Mouse (Mus musculus) thymus, adult 2 months (tissue): ENCODE measurements around the gene Prg2. TPM values are rescaled to one million over a fixed set of nuclear protein-coding genes. Genes with fewer than 3 reads are reported as not detected.

ENCODE experiments used
- DNase-seq: peaks from one replicate; pipeline ENCODE4 v3.0.0; 2021
- H3K27ac ChIP-seq: fragments of 200-500 bp; 2 replicates; pipeline ENCODE4 v1.5.1; 2012; ENCODE audit warnings: low read length, control low read depth; ENCODE audit not compliant: control insufficient read depth, insufficient read depth
- H3K27me3 ChIP-seq: fragments of 200-500 bp; 2 replicates; pipeline ENCODE4 v1.6.1; 2012; ENCODE audit warnings: mild to moderate bottlenecking, low read length, moderate library complexity, mixed read lengths; ENCODE audit not compliant: control insufficient read depth, insufficient read depth
- H3K36me3 ChIP-seq: fragments of 200-500 bp; 2 replicates; pipeline ENCODE4 v1.6.1; 2012; ENCODE audit warnings: mild to moderate bottlenecking, low read length, moderate library complexity; ENCODE audit not compliant: control insufficient read depth, insufficient read depth
- H3K4me1 ChIP-seq: fragments of 200-500 bp; replicated peaks from 2 replicates; pipeline ENCODE4 v1.6.1; 2012; ENCODE audit warnings: low read length; ENCODE audit not compliant: control insufficient read depth, insufficient read depth
- H3K4me3 ChIP-seq: fragments of 200-500 bp; 2 replicates; pipeline ENCODE4 v1.5.1; 2012; ENCODE audit warnings: mild to moderate bottlenecking, low read length, control low read depth, moderate library complexity; ENCODE audit not compliant: control insufficient read depth, insufficient read depth
- CTCF ChIP-seq: fragments of 200-500 bp; IDR thresholded peaks from 2 replicates; pipeline ENCODE4 v1.5.1; 2012; ENCODE audit warnings: mild to moderate bottlenecking, control low read depth, low read length, moderate library complexity, borderline replicate concordance; ENCODE audit not compliant: control insufficient read depth, poor library complexity, insufficient read depth; ENCODE audit errors: extremely low read depth
- POLR2A ChIP-seq: fragments of 200-500 bp; IDR thresholded peaks from 2 replicates; pipeline ENCODE4 v1.6.1; 2012; ENCODE audit warnings: mild to moderate bottlenecking, low read length, control low read depth, moderate library complexity; ENCODE audit not compliant: control insufficient read depth, poor library complexity, insufficient read depth; ENCODE audit errors: extremely low read depth
- WGBS: fragments of 180-500 bp; shearing (Covaris S2); methylation state at CpG from one replicate; pipeline ENCODE4 v1.1.7; 2018; 5-methylcytosine and 5-hydroxymethylcytosine counted together
- polyA plus RNA-seq: library from polyadenylated mRNA; depleted of rRNA; stranded (reverse); fragments of >200 nt; gene quantifications from 2 replicates; pipeline ENCODE4 v1.2.3, GENCODE M21; 2012

The Prg2 gene
- polyA plus RNA-seq, 1 experiment: 5.5 TPM

GRCm38 (mm10) chr2:85004341-85004740 lies 24.1 kb downstream of the Prg2 start:
- no peak overlapping the region for H3K4me3 ChIP-seq
- WGBS: 94% methylated on average over 4 of the region's 4 CpGs
- H3K4me1 ChIP-seq: no peaks in the 10 kb centered on the region
- H3K36me3 ChIP-seq: no peaks in the 10 kb centered on the region
- TF ChIP-seq POLR2A (no peak), CTCF (no peak)
- no peak overlapping the region for H3K27ac ChIP-seq
- no peak for DNase-seq
- no peaks in the 10 kb centered on the region for H3K27me3 ChIP-seq

GRCm38 (mm10) chr2:85006600-85006999 lies 26.3 kb downstream of the Prg2 start:
- Histone ChIP-seq H3K4me3 (no peak overlapping the region), H3K4me1 (no peaks in the 10 kb centered on the region), H3K36me3 (no peaks in the 10 kb centered on the region), H3K27me3 (no peaks in the 10 kb centered on the region), H3K27ac (no peak overlapping the region)
- WGBS: 97% methylated on average over 7 of the region's 7 CpGs
- TF ChIP-seq CTCF (no peak), POLR2A (no peak)
- no peak for DNase-seq

GRCm38 (mm10) chr2:85007729-85008128 lies 27.5 kb downstream of the Prg2 start:
- no peak overlapping the region for H3K4me3 ChIP-seq
- no peak for TF ChIP-seq CTCF
- no peaks in the 10 kb centered on the region for H3K27me3 ChIP-seq
- H3K4me1 ChIP-seq: no peaks in the 10 kb centered on the region
- 28% methylated on average over 4 of the region's 4 CpGs for WGBS
- H3K27ac ChIP-seq: no peak overlapping the region
- peak; percentile 25 for DNase-seq
- H3K36me3 ChIP-seq: no peaks in the 10 kb centered on the region

GRCm38 (mm10) chr2:85009212-85009611 lies 29.0 kb downstream of the Prg2 start:
- Histone ChIP-seq H3K4me1 (no peaks in the 10 kb centered on the region), H3K36me3 (no peaks in the 10 kb centered on the region), H3K4me3 (no peak overlapping the region), H3K27me3 (no peaks in the 10 kb centered on the region), H3K27ac (no peak overlapping the region)
- WGBS: 96% methylated on average over 2 of the region's 2 CpGs
- DNase-seq: no peak
- TF ChIP-seq CTCF: no peak

GRCm38 (mm10) chr2:85011906-85012604 lies 31.8 kb downstream of the Prg2 start:
- WGBS: 94% methylated on average over 9 of the region's 9 CpGs
- no peak overlapping the region for H3K27ac ChIP-seq

GRCm38 (mm10) chr2:85012679-85013078 lies 32.4 kb downstream of the Prg2 start:
- 66% methylated on average over 14 of the region's 14 CpGs for WGBS
- H3K4me1 ChIP-seq: no peaks in the 10 kb centered on the region
- DNase-seq: no peak
- no peak overlapping the region for H3K4me3 ChIP-seq
- no peaks in the 10 kb centered on the region for H3K36me3 ChIP-seq
- no peaks in the 10 kb centered on the region for H3K27me3 ChIP-seq
- H3K27ac ChIP-seq: no peak overlapping the region
- no peak for TF ChIP-seq CTCF
- TF ChIP-seq POLR2A: no peak

More at GRCm38 (mm10) chr2:85011906-85012604, 31.8 kb downstream of the Prg2 start:
- no peak for DNase-seq
- Histone ChIP-seq H3K36me3 (no peaks in the 10 kb centered on the region), H3K4me1 (no peaks in the 10 kb centered on the region), H3K4me3 (no peak overlapping the region), H3K27me3 (no peaks in the 10 kb centered on the region)
- no peak for TF ChIP-seq POLR2A
- no peak for TF ChIP-seq CTCF
